Mouse (Mus musculus) intestine, postnatal 0 days (tissue): ENCODE measurements around the gene Nabp2. TPM values are rescaled to one million over a fixed set of nuclear protein-coding genes. Genes with fewer than 3 reads are reported as not detected.
A peak's percentile ranks its signal among the peaks of the same experiment; 100 is the strongest.

Experiments used
- ATAC-seq: fragments of 200-750 bp; cut with Nextera tagmentation; 2 replicates; pipeline ENCODE4 v1.8.0; 2017; ENCODE audit warnings: mild to moderate bottlenecking, moderate TSS enrichment, moderate library complexity
- H3K27ac ChIP-seq: fragments of 300-500 bp; sonication (generic); 2 replicates; pipeline ENCODE4 v1.5.1; 2014; ENCODE audit warnings: mild to moderate bottlenecking, low read depth, low read length, moderate library complexity
- H3K27me3 ChIP-seq: fragments of 300-500 bp; sonication (generic); replicated peaks from 2 replicates; pipeline ENCODE4 v1.6.1; 2014; ENCODE audit warnings: low read length, mixed read lengths; ENCODE audit not compliant: control insufficient read depth, insufficient read depth
- H3K36me3 ChIP-seq: fragments of 300-500 bp; sonication (generic); 2 replicates; pipeline ENCODE4 v1.6.1; 2014; ENCODE audit warnings: mild to moderate bottlenecking, moderate library complexity; ENCODE audit not compliant: control insufficient read depth, insufficient read depth
- H3K4me1 ChIP-seq: fragments of 300-500 bp; sonication (generic); replicated peaks from 2 replicates; pipeline ENCODE4 v1.6.1; 2014; ENCODE audit warnings: antibody characterized with exemption, low read length, mixed read lengths; ENCODE audit not compliant: control insufficient read depth, insufficient read depth
- H3K4me2 ChIP-seq: fragments of 300-500 bp; sonication (generic); replicated peaks from 2 replicates; pipeline ENCODE4 v1.6.1; 2014; ENCODE audit warnings: low read depth, mild to moderate bottlenecking, moderate library complexity
- H3K4me3 ChIP-seq: fragments of 300-500 bp; sonication (generic); 2 replicates; pipeline ENCODE4 v1.5.1; 2014; ENCODE audit warnings: low read depth, low read length
- H3K9ac ChIP-seq: fragments of 300-500 bp; sonication (generic); 2 replicates; pipeline ENCODE4 v1.6.1; 2014; ENCODE audit warnings: mild to moderate bottlenecking, low read depth, low read length
- H3K9me3 ChIP-seq: fragments of 300-500 bp; sonication (generic); 2 replicates; pipeline ENCODE4 v1.6.1; 2016; ENCODE audit warnings: mixed run types; ENCODE audit not compliant: control insufficient read depth
- CTCF ChIP-seq: sonication (generic); IDR thresholded peaks from 2 replicates; pipeline ENCODE4 v1.5.1; 2016; ENCODE audit warnings: low read depth, mild to moderate bottlenecking, control low read depth, antibody characterized with exemption, moderate library complexity
- WGBS: fragments of 180-500 bp; shearing (Covaris S2); extraction: QIAGEN DNeasy Blood & Tissue Kit; methylation state at CpG from one replicate; pipeline ENCODE4 v1.1.7; 2014; 5-methylcytosine and 5-hydroxymethylcytosine counted together
- polyA plus RNA-seq: library from polyadenylated mRNA; unstranded; fragments of >200 nt; fragmentation: Nextera tagmentation; extraction: Ambion mirVana; gene quantifications from 2 replicates; pipeline ENCODE4 v1.2.1, GENCODE M21; 2015

Nabp2 gene
- polyA plus RNA-seq, 1 experiment from 2014 or later: 82.5 TPM

GRCm38 (mm10) chr10:128385902-128386301, 25.4 kb downstream of the Nabp2 start:
- no peak for ATAC-seq
- TF ChIP-seq CTCF: no peak
- no peak overlapping the region for H3K4me3 ChIP-seq
- H3K4me2 ChIP-seq: no peak overlapping the region
- no peak overlapping the region for H3K27ac ChIP-seq
- peaks cover 89% of the 10 kb centered on the region for H3K36me3 ChIP-seq
- no peak overlapping the region for H3K9ac ChIP-seq
- 95% methylated on average over 7 of the region's 7 CpGs for WGBS
- H3K9me3 ChIP-seq: no peaks in the 10 kb centered on the region
- H3K4me1 ChIP-seq: no peaks in the 10 kb centered on the region
- no peaks in the 10 kb centered on the region for H3K27me3 ChIP-seq

- Histone ChIP-seq H3K27me3 (no peaks in the 10 kb centered on the region), H3K4me2 (no peak overlapping the region), H3K27ac (0 out of 2 replicates have a peak overlapping the region, but pooled peaks have one; percentile 4), H3K4me3 (no peak overlapping the region), H3K9ac (no peak overlapping the region), H3K36me3 (peaks cover 63% of the 10 kb centered on the region), H3K4me1 (0 out of 2 replicates have a peak, but pooled peaks cover 3% of the 10 kb centered on the region), H3K9me3 (no peaks in the 10 kb centered on the region)
- no peak for TF ChIP-seq CTCF
- WGBS: 65% methylated on average over 8 of the region's 8 CpGs
- peak; percentile 79 for ATAC-seq
These were observed 28.8 kb downstream of the Nabp2 start for GRCm38 (mm10) chr10:128382482-128382881.

GRCm38 (mm10) chr10:128380565-128380964, 30.7 kb downstream of the Nabp2 start:
- TF ChIP-seq CTCF: no peak
- Histone ChIP-seq H3K4me3 (no peak overlapping the region), H3K9me3 (no peaks in the 10 kb centered on the region), H3K4me1 (0 out of 2 replicates have a peak, but pooled peaks cover 3% of the 10 kb centered on the region), H3K36me3 (peaks cover 44% of the 10 kb centered on the region), H3K27me3 (no peaks in the 10 kb centered on the region), H3K27ac (no peak overlapping the region), H3K9ac (no peak overlapping the region), H3K4me2 (no peak overlapping the region)
- no peak for ATAC-seq
- 84% methylated on average over 5 of the region's 5 CpGs for WGBS

GRCm38 (mm10) chr10:128379260-128379659, 32.0 kb downstream of the Nabp2 start:
- no peak for ATAC-seq
- 90% methylated on average over 7 of the region's 7 CpGs for WGBS
- Histone ChIP-seq H3K4me1 (0 out of 2 replicates have a peak, but pooled peaks cover 3% of the 10 kb centered on the region), H3K36me3 (peaks cover 38% of the 10 kb centered on the region), H3K27me3 (no peaks in the 10 kb centered on the region), H3K9ac (no peak overlapping the region), H3K9me3 (no peaks in the 10 kb centered on the region), H3K27ac (no peak overlapping the region), H3K4me3 (no peak overlapping the region), H3K4me2 (no peak overlapping the region)
- TF ChIP-seq CTCF: no peak

- no peak for ATAC-seq
- no peak for TF ChIP-seq CTCF
- peaks cover 31% of the 10 kb centered on the region for H3K36me3 ChIP-seq
- H3K4me2 ChIP-seq: peak overlapping the region; percentile 93; the same call in 1 of the 2 replicates
- no peak overlapping the region; the same call in 1 of the 2 replicates for H3K9ac ChIP-seq
- H3K9me3 ChIP-seq: no peaks in the 10 kb centered on the region
- no peak overlapping the region for H3K27ac ChIP-seq
- no peaks in the 10 kb centered on the region for H3K27me3 ChIP-seq
- H3K4me1 ChIP-seq: 0 out of 2 replicates have a peak, but pooled peaks cover 3% of the 10 kb centered on the region
- no peak overlapping the region for H3K4me3 ChIP-seq
- 64% methylated on average over 3 of the region's 3 CpGs for WGBS
These were observed 32.8 kb downstream of the Nabp2 start for GRCm38 (mm10) chr10:128378462-128378861.

DNA sequence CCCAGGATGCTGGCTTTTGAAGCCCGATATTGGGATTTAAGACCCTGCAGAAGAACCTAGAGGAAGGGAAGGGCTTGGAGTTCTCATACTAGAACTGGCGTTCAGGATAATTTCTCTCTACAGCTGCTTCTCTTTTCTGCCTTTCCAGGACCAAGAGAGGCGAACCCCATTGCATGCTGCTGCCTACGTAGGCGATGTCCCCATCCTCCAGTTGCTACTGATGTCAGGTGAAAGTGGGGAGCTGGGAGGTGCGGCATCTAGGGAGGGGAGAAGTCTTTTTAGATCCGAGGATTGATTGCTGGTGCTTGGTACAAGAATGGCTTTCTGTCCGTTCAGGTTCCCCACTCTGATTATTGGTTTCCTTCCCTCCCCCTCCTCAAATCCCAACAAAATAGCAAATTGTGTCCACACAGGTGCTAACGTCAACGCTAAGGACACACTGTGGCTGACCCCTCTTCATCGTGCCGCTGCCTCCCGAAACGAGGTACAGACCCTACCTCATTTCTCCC, 33.3 kb downstream of the Nabp2 start:
- ATAC-seq: no peak
- Histone ChIP-seq H3K27ac (no peak overlapping the region), H3K27me3 (no peaks in the 10 kb centered on the region), H3K4me2 (peak overlapping the region; percentile 93), H3K9ac (peak overlapping the region; percentile 81), H3K36me3 (peaks cover 26% of the 10 kb centered on the region), H3K4me3 (peak overlapping the region; percentile 69), H3K4me1 (0 out of 2 replicates have a peak, but pooled peaks cover 3% of the 10 kb centered on the region), H3K9me3 (no peaks in the 10 kb centered on the region)
- TF ChIP-seq CTCF: no peak
- WGBS: 56% methylated on average over 14 of the region's 14 CpGs
